ENCODE assay signal across 26 mouse cellular contexts in genomic region chr19:44798731-44799130, GRCm38 (mm10). TPM values are rescaled to one million over a fixed set of nuclear protein-coding genes. Genes with fewer than 3 reads are reported as not detected.
DNase-seq lines count a peak whose midpoint lies in the region; ATAC-seq and TF ChIP-seq lines count a peak whose summit lies in the region.
"Had no signal": no experiment of that assay in that cellular context is flagged by ENCODE, and none has a peak within 500 bp of the region (broad histone marks: within the 10 kb centered on the region; RNA-seq: fewer than 3 reads in every experiment).

No protein-coding gene starts in this region.

- H3K27ac ChIP-seq in hindbrain, embryonic 13.5 days = peak overlapping the region; percentile 90; the same call in 1 of the 2 replicates
- H3K27ac ChIP-seq in hindbrain, postnatal 0 days = no peak overlapping the region
- H3K27ac ChIP-seq: embryonic facial prominence, embryonic 13.5 days had no signal

- no peaks in the 10 kb centered on the region for H3K9me3 ChIP-seq in hindbrain, embryonic 13.5 days
- H3K9me3 ChIP-seq in hindbrain, postnatal 0 days (ENCODE audit: low read length) = no peaks in the 10 kb centered on the region
- H3K9me3 ChIP-seq: embryonic facial prominence, embryonic 13.5 days; forebrain, embryonic 12.5 days; G1E; heart, embryonic 12.5 days; hindbrain, embryonic 10.5 days had no signal

- H3K4me3 ChIP-seq in hindbrain, embryonic 13.5 days = no peak overlapping the region
- H3K4me3 ChIP-seq in hindbrain, postnatal 0 days (ENCODE audit: low read length) = no peak overlapping the region
- H3K4me3 ChIP-seq: embryonic facial prominence, embryonic 13.5 days; forebrain, embryonic 12.5 days; heart, embryonic 12.5 days; hindbrain, embryonic 10.5 days had no signal

- peaks cover 66% of the 10 kb centered on the region for H3K4me1 ChIP-seq in hindbrain, embryonic 13.5 days (replicated peaks)
- H3K4me1 ChIP-seq in hindbrain, postnatal 0 days (ENCODE audit: insufficient read depth, low read length) = peaks cover 10% of the 10 kb centered on the region; the same call in 1 of the 2 replicates

- DNase-seq in hindbrain, postnatal 0 days (ENCODE audit: low spot score) = no peak
- DNase-seq in kidney, adult 18-20 months = peak; percentile 28
- DNase-seq in kidney, postnatal 4 days = no peak
- DNase-seq in kidney, postnatal 10 days = peak; percentile 32
- no peak for DNase-seq in layer of hippocampus, adult 8-10 months (ENCODE audit: low spot score in 2 of 2)
- DNase-seq in lung, postnatal 36 days = no peak
- no peak for DNase-seq in adrenal gland, postnatal 10 days
- DNase-seq: adrenal gland, adult 8-10 months; B cell, adult 2 months; cerebellum, adult 11-12 months; cerebellum, adult 9-11 months; cerebellum, postnatal 36 days; forebrain, postnatal 0 days; gastrocnemius, postnatal 25 days had no signal

- ATAC-seq in hindbrain, embryonic 13.5 days (ENCODE audit: low FRiP score) = no peak
- ATAC-seq in hindbrain, postnatal 0 days = no peak
- ATAC-seq: CD4-positive, CD25-positive, alpha-beta regulatory T cell, adult 4 months; forebrain, postnatal 0 days had no signal

- no peaks in the 10 kb centered on the region for H3K36me3 ChIP-seq in hindbrain, embryonic 13.5 days
- H3K36me3 ChIP-seq in hindbrain, postnatal 0 days (ENCODE audit: insufficient read depth, low read length) = no peaks in the 10 kb centered on the region
- H3K36me3 ChIP-seq: embryonic facial prominence, embryonic 13.5 days; forebrain, embryonic 12.5 days; G1E; heart, embryonic 12.5 days; hindbrain, embryonic 10.5 days had no signal

- WGBS in hindbrain, embryonic 13.5 days = 67% methylated on average over 6 of the region's 6 CpGs
- WGBS in hindbrain, postnatal 0 days = 74% methylated on average over 6 of the region's 6 CpGs

- H3K9ac ChIP-seq in hindbrain, embryonic 13.5 days = no peak overlapping the region
- H3K9ac ChIP-seq in hindbrain, postnatal 0 days (replicated peaks; ENCODE audit: low read length) = no peak overlapping the region
- H3K9ac ChIP-seq: embryonic facial prominence, embryonic 13.5 days; forebrain, embryonic 12.5 days; forebrain, postnatal 0 days; heart, embryonic 12.5 days had no signal

- TF ChIP-seq CTCF in hindbrain, postnatal 0 days (IDR thresholded peaks at IDR 0.05; ENCODE audit: low read depth) = no peak

- no peak overlapping the region for H3K4me2 ChIP-seq in hindbrain, embryonic 13.5 days
- H3K4me2 ChIP-seq in hindbrain, postnatal 0 days (ENCODE audit: low read depth, low read length) = no peak overlapping the region
- H3K4me2 ChIP-seq: embryonic facial prominence, embryonic 13.5 days; forebrain, embryonic 12.5 days; heart, embryonic 12.5 days had no signal

- 0 out of 2 replicates have a peak, but pooled peaks cover 5% of the 10 kb centered on the region for H3K27me3 ChIP-seq in hindbrain, embryonic 13.5 days
- no peaks in the 10 kb centered on the region for H3K27me3 ChIP-seq in hindbrain, postnatal 0 days (ENCODE audit: insufficient read depth, low read length)

RNA-seq across cellular contexts. Expression of gene Pax2, which starts 42.9 kb away (rescaled TPM):
- 17.1 and 17.2 TPM in 2 replicates for polyA plus RNA-seq in hindbrain, embryonic 13.5 days (2015; fragmentation: Nextera tagmentation; extraction: Ambion mirVana)
- total RNA-seq in hindbrain, postnatal 0 days (2014; rRNA removed) = 8.1 and 9.0 TPM in 2 replicates
- polyA plus RNA-seq in hindbrain, postnatal 0 days (2015; fragmentation: Nextera tagmentation; extraction: Ambion mirVana) = 9.6 and 11.2 TPM in 2 replicates
- under 1 TPM in 2 of 4 experiments, not detected in 2; 0.30 to 0.36 TPM for total RNA-seq in layer of hippocampus, adult 8-10 months (2022)
- not detected for total RNA-seq in adrenal gland, postnatal 10 days (2021)
- total RNA-seq: adrenal gland, adult 8-10 months; gastrocnemius, adult 18-20 months; gastrocnemius, postnatal 25 days; granulocyte monocyte progenitor cell, adult 5-6 weeks; heart, adult 8-10 months; heart, postnatal 25 days had no signal
- polyA plus RNA-seq: G1E; heart, embryonic 12.5 days; heart, embryonic 16.5 days had no signal

Comparison
In these comparisons a context has a peak if more than half of its experiments do, and no peak if none do; other contexts are left out.
1. DNase-seq: peak in kidney, adult 18-20 months (single experiment) and kidney, postnatal 10 days (single experiment); none in hindbrain, postnatal 0 days (single experiment), kidney, postnatal 4 days (0 of 2), layer of hippocampus, adult 8-10 months (0 of 2), lung, postnatal 36 days (single experiment) and adrenal gland, postnatal 10 days (single experiment).